Mouse (Mus musculus) lung, postnatal 36 days (tissue): ENCODE measurements around the gene Atxn1.

Experiments used
- DNase-seq: peaks from one replicate; pipeline ENCODE4 v3.0.0; 2022; ENCODE audit warnings: mixed read lengths

Atxn1 gene

DNA sequence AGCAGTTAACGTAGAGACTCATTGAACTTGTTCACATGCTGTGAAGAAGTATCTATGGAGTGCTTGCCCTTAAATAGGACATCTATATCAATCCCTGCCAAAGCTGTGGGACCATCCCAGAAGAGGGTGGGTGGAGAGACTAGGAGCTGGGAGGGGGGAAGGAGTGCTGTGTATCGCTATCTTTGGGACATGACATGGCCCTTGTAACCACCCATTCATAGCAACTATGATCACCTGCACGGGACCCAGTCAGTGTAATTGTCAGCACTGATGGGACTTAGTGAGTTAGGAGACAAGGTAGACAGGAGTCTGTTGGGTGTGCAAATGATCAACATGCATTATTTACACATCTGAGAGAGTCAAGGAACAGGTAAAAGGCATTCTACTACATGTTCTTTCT lies 405.6 kb downstream of the Atxn1 start:
- DNase-seq, result no peak

- no peak for DNase-seq
Observed at GRCm38 (mm10) chr13:45558367-45558766, 406.4 kb downstream of the Atxn1 start.

DNA sequence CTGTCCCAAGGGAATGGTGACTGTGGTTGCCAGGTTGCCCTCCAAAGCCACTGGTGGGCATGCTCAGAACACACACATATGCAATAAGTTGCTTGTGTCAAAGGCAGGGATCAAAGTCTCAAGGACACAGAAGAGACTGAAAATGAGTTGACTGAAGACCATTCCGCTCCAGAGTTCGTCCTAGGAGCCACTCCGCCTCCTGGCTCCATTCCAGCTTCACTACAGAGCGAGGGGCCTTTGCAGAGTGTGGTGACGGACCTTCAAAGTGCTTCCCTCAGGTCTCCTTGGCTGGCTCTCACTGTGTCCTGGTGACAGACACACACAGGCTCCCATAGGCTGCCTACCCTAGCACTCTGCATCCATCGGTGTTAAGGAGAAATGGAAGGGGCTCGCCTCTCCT lies 411.1 kb downstream of the Atxn1 start:
- DNase-seq, result no peak

- no peak for DNase-seq
Observed at GRCm38 (mm10) chr13:45547549-45547948, 417.3 kb downstream of the Atxn1 start.

DNA sequence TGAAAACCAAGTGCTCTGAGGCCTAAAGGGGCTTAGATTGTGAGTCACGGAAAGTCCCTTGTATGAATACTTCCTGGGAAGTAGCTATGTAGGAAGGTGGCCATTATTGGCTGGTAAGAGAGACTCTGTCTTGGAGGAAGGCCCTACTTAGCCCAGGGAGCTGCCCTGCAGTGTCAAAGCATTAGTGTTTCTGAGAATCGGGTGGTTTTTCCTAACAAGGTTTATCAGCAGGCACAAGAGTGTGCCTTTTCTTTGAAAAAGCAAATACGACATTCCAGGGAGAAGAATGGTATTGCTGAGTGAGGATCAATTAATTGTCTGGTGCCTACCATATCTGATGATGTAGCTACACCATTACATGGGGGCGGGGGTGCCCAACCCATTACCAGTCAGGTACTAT lies 417.9 kb downstream of the Atxn1 start:
- DNase-seq, result no peak

DNA sequence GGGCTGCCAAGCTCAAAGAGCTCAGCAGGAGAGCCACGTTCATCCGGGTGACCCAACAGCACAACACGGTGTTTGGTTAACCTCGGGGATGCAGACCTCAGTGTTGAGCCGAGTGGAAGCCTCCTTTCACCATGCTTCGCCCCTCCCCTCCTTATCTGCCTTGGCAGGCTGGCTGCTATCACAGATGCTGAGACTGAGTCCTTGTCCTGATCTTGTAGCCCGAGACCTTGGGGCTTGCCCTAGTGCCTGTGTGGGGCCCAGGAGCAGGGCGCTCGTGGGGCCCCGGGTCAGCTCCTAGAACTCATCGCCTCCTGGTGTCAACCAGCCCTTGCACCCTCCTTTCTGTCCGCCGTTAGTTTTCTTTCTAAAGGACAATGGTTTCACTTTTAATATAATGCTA lies 418.8 kb downstream of the Atxn1 start:
- DNase-seq, result no peak

- peak; percentile 86 for DNase-seq
Observed at GRCm38 (mm10) chr13:45539205-45539568, 425.6 kb downstream of the Atxn1 start.

DNA sequence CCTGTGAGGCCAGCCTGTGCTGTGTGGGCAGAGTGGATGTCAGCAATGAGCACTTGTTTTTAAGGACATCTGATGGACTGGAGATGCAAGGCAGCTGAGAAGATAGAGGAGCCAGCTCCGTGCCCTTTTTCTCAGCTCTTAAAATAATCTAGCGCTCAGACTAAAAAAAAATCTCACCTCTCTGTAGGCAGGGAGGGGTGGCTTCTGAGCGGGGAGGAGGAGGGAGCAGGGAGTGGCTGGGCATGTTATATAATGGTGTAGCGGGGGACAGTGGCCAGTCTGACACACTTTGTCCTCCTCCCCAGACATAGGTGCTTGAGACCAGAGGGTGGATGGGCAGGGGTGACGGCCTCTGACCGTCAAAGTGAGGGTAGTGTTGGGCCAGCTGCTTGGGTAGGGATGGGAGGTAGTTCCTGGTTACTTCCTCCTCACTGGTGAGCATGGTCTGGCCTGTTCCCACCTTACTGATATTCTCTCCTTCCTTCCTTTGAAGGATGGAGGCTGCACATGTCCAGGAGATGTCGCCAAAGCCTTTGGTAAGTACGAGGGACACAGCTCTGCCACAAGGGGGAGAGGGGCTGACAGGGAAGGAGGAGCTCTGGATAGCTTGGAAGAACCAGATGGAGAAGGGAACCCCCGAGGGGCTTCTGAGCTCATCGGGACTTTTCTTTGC lies 426.1 kb downstream of the Atxn1 start:
- DNase-seq, result peak; percentile 72

GRCm38 (mm10) chr13:45538091-45538490 lies 426.7 kb downstream of the Atxn1 start:
- no peak for DNase-seq

GRCm38 (mm10) chr13:45537110-45537509 lies 427.7 kb downstream of the Atxn1 start:
- DNase-seq, result peak; percentile 91

DNA sequence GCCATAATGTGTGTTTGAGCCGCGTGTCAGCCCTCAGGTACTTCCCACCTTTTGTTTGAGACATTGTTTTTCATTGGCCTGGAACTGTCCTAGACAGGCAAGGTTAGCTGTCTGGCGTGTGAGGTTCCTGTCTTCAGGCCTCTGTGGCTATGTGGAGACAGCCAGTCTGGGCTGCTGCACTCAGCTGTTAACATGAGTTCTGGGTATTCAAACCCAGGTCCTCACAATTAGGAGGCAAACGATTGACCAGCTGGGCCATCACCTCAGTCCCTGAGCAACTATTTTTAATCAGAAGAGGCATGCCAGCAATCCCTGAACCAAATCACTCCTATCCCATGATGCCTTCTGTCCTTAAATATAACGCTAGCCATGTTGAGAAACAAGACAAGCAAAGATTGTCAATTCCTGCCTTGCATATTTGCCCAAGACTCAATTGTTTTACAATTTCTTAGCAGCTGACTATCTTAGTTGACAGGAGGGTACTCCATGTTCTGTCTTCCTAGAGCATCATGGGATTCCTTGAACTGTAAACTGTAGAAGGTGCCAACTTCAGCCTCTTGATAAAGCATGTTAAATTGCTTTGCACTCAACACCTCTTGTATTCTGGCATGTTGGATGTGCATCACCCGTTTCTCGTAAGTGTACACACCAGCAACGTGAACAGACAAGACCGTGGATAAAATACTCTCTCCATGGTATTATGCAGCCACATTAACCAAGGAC lies 428.9 kb downstream of the Atxn1 start:
- no peak for DNase-seq

DNA sequence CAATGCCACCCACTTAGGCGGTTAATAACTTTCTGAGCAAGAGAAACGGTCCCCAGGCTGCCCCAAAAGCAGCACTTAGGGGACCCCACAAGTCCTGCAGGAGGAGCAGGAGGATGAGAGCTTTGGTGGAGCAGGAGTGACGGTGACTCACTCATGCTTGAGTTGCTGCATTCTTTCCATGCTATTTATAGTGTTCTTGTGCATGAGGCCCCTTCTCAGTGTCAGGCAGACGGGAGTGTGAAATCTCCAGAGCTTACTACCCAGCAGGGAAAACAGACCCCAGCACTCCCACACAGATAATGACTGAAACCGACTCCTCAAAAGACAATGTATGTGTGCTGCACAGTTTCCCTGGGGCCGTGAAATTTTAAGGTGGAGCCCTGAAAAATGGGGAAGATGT lies 434.1 kb downstream of the Atxn1 start:
- peak; percentile 49 for DNase-seq

GRCm38 (mm10) chr13:45528787-45529186 lies 436.0 kb downstream of the Atxn1 start:
- no peak for DNase-seq

DNA sequence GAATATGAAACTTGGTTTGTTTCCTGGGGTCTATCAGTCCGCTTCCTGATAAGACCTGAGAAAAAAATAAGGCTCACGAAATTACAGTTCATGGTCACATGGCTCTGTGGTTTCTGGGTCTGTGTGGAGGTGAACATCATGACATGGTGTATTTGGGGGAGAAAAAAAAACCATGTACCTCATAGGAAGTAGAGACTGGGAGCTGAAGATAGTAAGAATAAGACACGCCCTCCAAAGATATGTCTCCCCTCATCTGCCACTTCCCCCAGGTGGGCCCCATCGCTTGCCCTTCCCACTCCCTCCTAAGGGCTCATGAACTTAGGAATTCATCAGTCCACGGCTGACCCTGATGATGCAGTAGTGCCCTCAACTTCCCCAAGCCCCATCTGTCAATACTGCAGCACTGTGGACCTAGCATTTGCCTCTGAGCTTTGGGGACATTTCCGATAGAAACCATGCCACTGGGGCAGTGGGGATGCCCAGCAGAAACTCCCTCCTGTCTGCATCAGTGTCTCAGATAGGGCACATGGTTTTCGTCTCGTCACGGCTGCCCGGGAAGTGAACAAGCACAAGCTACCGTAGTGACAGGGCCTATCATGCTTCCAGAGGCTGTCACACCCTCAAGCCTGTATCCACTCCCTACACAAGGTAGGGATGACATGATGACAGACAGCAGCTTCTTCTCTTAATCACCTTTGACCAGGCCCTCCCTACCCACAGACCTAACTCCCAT lies 437.4 kb downstream of the Atxn1 start:
- DNase-seq, result no peak

GRCm38 (mm10) chr13:45526230-45526629 lies 438.6 kb downstream of the Atxn1 start:
- DNase-seq, result no peak

DNA sequence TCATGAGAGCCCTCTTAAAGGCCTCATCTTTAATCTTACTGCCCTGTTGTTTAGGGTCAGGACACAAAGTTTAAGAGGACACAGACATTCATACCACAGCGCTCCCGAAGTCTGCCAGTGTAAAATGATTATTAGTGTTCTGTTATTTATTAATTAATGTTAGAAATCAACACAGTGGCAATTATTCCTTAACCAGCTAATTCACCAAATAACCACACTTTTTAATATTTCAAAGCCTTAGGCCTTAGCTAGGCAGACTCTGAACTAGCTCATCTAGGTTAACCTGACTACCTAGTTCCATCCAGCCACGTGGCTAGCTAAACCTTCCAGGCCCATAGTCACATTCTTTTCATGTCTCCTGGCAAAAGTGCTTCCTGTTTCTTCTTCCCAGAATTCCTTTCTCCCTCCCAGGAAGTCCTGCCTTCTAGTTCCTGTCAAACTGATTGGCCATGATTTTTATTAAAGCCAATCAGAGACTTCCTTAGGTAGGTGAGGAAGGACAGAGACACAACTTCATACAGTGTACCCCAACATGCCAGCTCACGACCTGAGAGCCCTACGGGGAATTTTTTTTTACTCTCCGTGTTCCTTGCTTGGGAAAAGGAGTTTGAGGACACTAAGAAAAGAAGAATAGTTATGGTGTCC lies 439.9 kb downstream of the Atxn1 start:
- DNase-seq, result no peak

GRCm38 (mm10) chr13:45524305-45524704 lies 440.5 kb downstream of the Atxn1 start:
- DNase-seq, result no peak

GRCm38 (mm10) chr13:45516501-45517393 lies 448.1 kb downstream of the Atxn1 start:
- DNase-seq, result peak; percentile 45

DNA sequence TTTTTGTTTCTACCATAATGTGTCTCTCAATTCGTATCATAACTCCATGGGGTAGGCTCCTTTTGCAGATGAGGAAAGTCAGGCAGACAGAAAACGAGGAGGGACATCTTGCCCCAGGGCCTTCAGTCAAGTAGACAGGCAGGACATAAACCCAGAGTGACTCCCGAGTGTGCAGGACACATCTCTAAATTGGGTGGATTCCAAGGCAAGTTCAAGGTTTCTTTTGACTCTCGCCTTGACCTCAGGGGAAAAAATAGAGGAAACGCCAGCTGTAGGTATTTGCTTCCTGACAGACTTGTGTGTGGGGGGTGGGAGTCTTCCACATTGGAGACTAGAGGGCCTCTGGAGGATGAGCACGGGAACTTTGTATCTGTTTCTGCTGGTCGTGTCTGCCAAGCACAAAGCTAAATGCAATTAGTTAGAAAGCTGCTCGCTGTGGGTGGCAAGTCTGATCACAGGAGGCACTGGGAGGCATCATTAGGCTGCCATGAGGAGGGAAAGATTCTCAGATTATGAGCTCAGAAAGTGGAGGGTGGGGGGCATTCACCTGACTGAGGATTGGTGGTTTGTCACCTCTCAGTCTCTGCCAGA lies 449.9 kb downstream of the Atxn1 start:
- no peak for DNase-seq

- no peak for DNase-seq
Observed at GRCm38 (mm10) chr13:45514115-45514514, 450.7 kb downstream of the Atxn1 start.

GRCm38 (mm10) chr13:45513009-45513984 lies 451.5 kb downstream of the Atxn1 start:
- DNase-seq, result no peak
